In the genomic region with DNA sequence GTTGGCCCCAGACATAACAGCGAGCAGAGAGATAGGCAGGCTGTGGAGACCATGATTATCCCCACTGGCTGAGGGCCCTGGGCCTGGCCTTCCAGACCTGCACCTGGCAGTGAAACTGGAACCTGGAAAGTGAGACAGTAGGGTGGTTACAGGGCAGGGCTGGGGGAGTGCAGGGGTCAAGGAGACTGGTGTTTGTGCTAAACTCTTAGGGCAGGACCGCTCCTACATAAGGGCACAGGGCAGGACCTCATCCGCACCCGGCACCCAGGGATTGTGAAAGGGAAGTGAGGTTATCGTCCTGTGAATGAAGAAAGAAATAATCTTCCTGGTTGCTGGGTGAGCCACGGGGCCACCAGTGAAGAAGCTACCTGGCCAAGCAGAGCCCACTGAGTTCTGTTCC, we compare ENCODE assay signal across 10 mouse cellular contexts. TPM values are rescaled to one million over a fixed set of nuclear protein-coding genes. Genes with fewer than 3 reads are reported as not detected.
DNase-seq lines count a peak whose midpoint lies in the region; ATAC-seq lines count a peak whose summit lies in the region.
"Had no signal": no experiment of that assay in that cellular context is flagged by ENCODE, and none has a peak within 500 bp of the region (broad histone marks: within the 10 kb centered on the region; RNA-seq: fewer than 3 reads in every experiment).

No protein-coding gene starts in this region.

- H3K36me3 ChIP-seq in heart, embryonic 15.5 days = peaks cover 10% of the 10 kb centered on the region; the same call in 1 of the 2 replicates
- H3K36me3 ChIP-seq in neural tube, embryonic 13.5 days = peaks cover 22% of the 10 kb centered on the region
- H3K36me3 ChIP-seq in limb, embryonic 10.5 days = peaks cover 20% of the 10 kb centered on the region
- H3K36me3 ChIP-seq in stomach, embryonic 14.5 days (ENCODE audit: control insufficient read depth, insufficient read depth, low read length) = peaks cover 10% of the 10 kb centered on the region

- no peak for DNase-seq in heart, postnatal 36 days
- DNase-seq in neural tube, embryonic 10.5 days (ENCODE audit: extremely low spot score, low spot score) = no peak
- no peak for DNase-seq in limb, embryonic 10.5 days (ENCODE audit: low spot score)
- no peak for DNase-seq in ovary, adult 18-20 months (ENCODE audit: low spot score)
- no peak for DNase-seq in layer of hippocampus, adult 9-10 months (ENCODE audit: low spot score)
- DNase-seq: right cerebral cortex, postnatal 14 days; thymus, postnatal 14 days had no signal

- no peak overlapping the region for H3K4me2 ChIP-seq in heart, embryonic 15.5 days
- no peak overlapping the region for H3K4me2 ChIP-seq in neural tube, embryonic 13.5 days
- H3K4me2 ChIP-seq in stomach, embryonic 14.5 days (replicated peaks; ENCODE audit: low read depth, low read length) = no peak overlapping the region

- WGBS in heart, embryonic 15.5 days = 89% methylated on average over 6 of the region's 6 CpGs
- WGBS in neural tube, embryonic 13.5 days = 96% methylated on average over 6 of the region's 6 CpGs
- 95% methylated on average over 6 of the region's 6 CpGs for WGBS in limb, embryonic 10.5 days
- WGBS in stomach, embryonic 14.5 days = 88% methylated on average over 6 of the region's 6 CpGs

- peaks cover 23% of the 10 kb centered on the region for H3K4me1 ChIP-seq in heart, embryonic 15.5 days (replicated peaks)
- peaks cover 11% of the 10 kb centered on the region for H3K4me1 ChIP-seq in neural tube, embryonic 13.5 days (replicated peaks)
- peaks cover 8% of the 10 kb centered on the region; the same call in 1 of the 2 replicates for H3K4me1 ChIP-seq in limb, embryonic 10.5 days
- peaks cover 3% of the 10 kb centered on the region; the same call in 1 of the 2 replicates for H3K4me1 ChIP-seq in stomach, embryonic 14.5 days (ENCODE audit: control insufficient read depth, insufficient read depth, low read length)

- H3K9me3 ChIP-seq in heart, embryonic 15.5 days (replicated peaks) = no peaks in the 10 kb centered on the region
- H3K9me3 ChIP-seq in neural tube, embryonic 13.5 days = no peaks in the 10 kb centered on the region
- no peaks in the 10 kb centered on the region for H3K9me3 ChIP-seq in limb, embryonic 10.5 days (replicated peaks)
- H3K9me3 ChIP-seq in stomach, embryonic 14.5 days (ENCODE audit: control insufficient read depth, low read depth, low read length) = no peaks in the 10 kb centered on the region

- H3K27ac ChIP-seq in heart, embryonic 15.5 days = peak overlapping the region; percentile 64
- H3K27ac ChIP-seq in neural tube, embryonic 13.5 days (replicated peaks) = 0 out of 2 replicates have a peak overlapping the region, but pooled peaks have one; percentile 14
- H3K27ac ChIP-seq in limb, embryonic 10.5 days = peak overlapping the region; percentile 54; the same call in 1 of the 2 replicates
- H3K27ac ChIP-seq in stomach, embryonic 14.5 days (ENCODE audit: low read length) = peak overlapping the region; percentile 24; the same call in 1 of the 2 replicates

- H3K4me3 ChIP-seq in heart, embryonic 15.5 days = no peak overlapping the region
- H3K4me3 ChIP-seq in neural tube, embryonic 13.5 days = no peak overlapping the region
- H3K4me3 ChIP-seq in limb, embryonic 10.5 days = no peak overlapping the region
- no peak overlapping the region for H3K4me3 ChIP-seq in stomach, embryonic 14.5 days (ENCODE audit: low read depth, low read length)

- intact Hi-C loops in heart, postnatal 36 days (cut with DNase I) = no loop called here

- H3K27me3 ChIP-seq in heart, embryonic 15.5 days = no peaks in the 10 kb centered on the region
- H3K27me3 ChIP-seq in neural tube, embryonic 13.5 days = no peaks in the 10 kb centered on the region
- no peaks in the 10 kb centered on the region for H3K27me3 ChIP-seq in limb, embryonic 10.5 days (ENCODE audit: low read depth, poor library complexity, severe bottlenecking)
- H3K27me3 ChIP-seq in stomach, embryonic 14.5 days (ENCODE audit: control insufficient read depth, insufficient read depth, low read length) = no peaks in the 10 kb centered on the region

- ATAC-seq in heart, embryonic 15.5 days (replicated peaks; ENCODE audit: insufficient number of reproducible peaks, insufficient read depth, low FRiP score, low read depth) = no peak
- ATAC-seq in neural tube, embryonic 13.5 days (ENCODE audit: low read depth) = no peak
- no peak for ATAC-seq in stomach, embryonic 14.5 days (ENCODE audit: insufficient number of reproducible peaks, insufficient read depth, low FRiP score, low read depth)

- no peak overlapping the region for H3K9ac ChIP-seq in heart, embryonic 15.5 days
- H3K9ac ChIP-seq in neural tube, embryonic 13.5 days = 0 out of 2 replicates have a peak overlapping the region, but pooled peaks have one; percentile 6
- H3K9ac ChIP-seq in stomach, embryonic 14.5 days (replicated peaks; ENCODE audit: low read depth, low read length) = no peak overlapping the region

RNA-seq across cellular contexts. Expression of gene Gp9, which starts 11.9 kb away (rescaled TPM):
- 3.9 and 4.2 TPM in 2 replicates for polyA plus RNA-seq in heart, embryonic 15.5 days (2015; fragmentation: Nextera tagmentation; extraction: Ambion mirVana)
- total RNA-seq in heart, postnatal 36 days (2021) = 1 to 10 TPM in 1 of 2 experiments, under 1 TPM in 1; 0.94 to 1.1 TPM
- 0.94 and 1.1 TPM in 2 replicates for polyA plus RNA-seq in neural tube, embryonic 13.5 days (2015; fragmentation: Nextera tagmentation; extraction: Ambion mirVana)
- 1.6 and 2.1 TPM in 2 replicates for polyA plus RNA-seq in limb, embryonic 10.5 days (2016; fragmentation: Nextera tagmentation; extraction: Ambion mirVana)
- 0.68 and 0.80 TPM in 2 replicates for polyA plus RNA-seq in stomach, embryonic 14.5 days (2014; fragmentation: Nextera tagmentation; extraction: Ambion mirVana)

RNA-seq across cellular contexts. Expression of gene Rab43, which starts 22.2 kb away (rescaled TPM):
- polyA plus RNA-seq in heart, embryonic 15.5 days (2015; fragmentation: Nextera tagmentation; extraction: Ambion mirVana) = 8.2 and 10.2 TPM in 2 replicates
- 10 to 100 TPM; 10.7 to 11.1 TPM for total RNA-seq in heart, postnatal 36 days (2021)
- polyA plus RNA-seq in neural tube, embryonic 13.5 days (2015; fragmentation: Nextera tagmentation; extraction: Ambion mirVana) = 8.8 and 9.2 TPM in 2 replicates
- polyA plus RNA-seq in limb, embryonic 10.5 days (2016; fragmentation: Nextera tagmentation; extraction: Ambion mirVana) = 5.3 and 7.6 TPM in 2 replicates
- polyA plus RNA-seq in stomach, embryonic 14.5 days (2014; fragmentation: Nextera tagmentation; extraction: Ambion mirVana) = 10.9 and 14.9 TPM in 2 replicates

RNA-seq across cellular contexts. Expression of gene Gm45140, which starts 45.8 kb away (rescaled TPM):
- polyA plus RNA-seq in heart, embryonic 15.5 days (2015; fragmentation: Nextera tagmentation; extraction: Ambion mirVana) = 2.2 TPM in 2 replicates
- total RNA-seq in heart, postnatal 36 days (2021) = 1 to 10 TPM in 1 of 2 experiments, under 1 TPM in 1; 0.79 to 2.0 TPM
- polyA plus RNA-seq in neural tube, embryonic 13.5 days (2015; fragmentation: Nextera tagmentation; extraction: Ambion mirVana) = 3.0 and 4.5 TPM in 2 replicates
- polyA plus RNA-seq in limb, embryonic 10.5 days (2016; fragmentation: Nextera tagmentation; extraction: Ambion mirVana) = 2.7 and 3.6 TPM in 2 replicates
- polyA plus RNA-seq in stomach, embryonic 14.5 days (2014; fragmentation: Nextera tagmentation; extraction: Ambion mirVana) = 2.8 and 3.5 TPM in 2 replicates

RNA-seq across cellular contexts. Expression of gene Isy1, which starts 48.8 kb away (rescaled TPM):
- polyA plus RNA-seq in heart, embryonic 15.5 days (2015; fragmentation: Nextera tagmentation; extraction: Ambion mirVana) = 22.9 and 23.5 TPM in 2 replicates
- 10 to 100 TPM; 18.7 to 18.9 TPM for total RNA-seq in heart, postnatal 36 days (2021)
- 28.9 and 31.0 TPM in 2 replicates for polyA plus RNA-seq in neural tube, embryonic 13.5 days (2015; fragmentation: Nextera tagmentation; extraction: Ambion mirVana)
- polyA plus RNA-seq in limb, embryonic 10.5 days (2016; fragmentation: Nextera tagmentation; extraction: Ambion mirVana) = 68.8 and 74.0 TPM in 2 replicates
- polyA plus RNA-seq in stomach, embryonic 14.5 days (2014; fragmentation: Nextera tagmentation; extraction: Ambion mirVana) = 38.1 and 52.8 TPM in 2 replicates

RNA-seq across cellular contexts. Expression of gene Efcc1, which starts 59.1 kb away (rescaled TPM):
- 0.77 and 0.99 TPM in 2 replicates for polyA plus RNA-seq in heart, embryonic 15.5 days (2015; fragmentation: Nextera tagmentation; extraction: Ambion mirVana)
- 1 to 10 TPM; 1.2 to 1.4 TPM for total RNA-seq in heart, postnatal 36 days (2021)
- polyA plus RNA-seq in neural tube, embryonic 13.5 days (2015; fragmentation: Nextera tagmentation; extraction: Ambion mirVana) = 4.3 TPM in 2 replicates
- polyA plus RNA-seq in limb, embryonic 10.5 days (2016; fragmentation: Nextera tagmentation; extraction: Ambion mirVana) = 0.08 and 0.18 TPM in 2 replicates
- polyA plus RNA-seq in stomach, embryonic 14.5 days (2014; fragmentation: Nextera tagmentation; extraction: Ambion mirVana) = 2.2 TPM in 2 replicates

Comparison
In these comparisons a context has a peak if more than half of its experiments do, and no peak if none do; other contexts are left out.
1. H3K27ac ChIP-seq: peak in every context shown above with its lines; median percentile 64 in heart, embryonic 15.5 days; 54 in limb, embryonic 10.5 days; 24 in stomach, embryonic 14.5 days; 14 in neural tube, embryonic 13.5 days.